Mouse (Mus musculus) MEL (cell line): ENCODE data around the gene Ntn5.

Experiments
- CTCF ChIP-seq, 3 experiments: IDR thresholded peaks in 2 of 3; conservative IDR thresholded peaks in 1 of 3; 2 replicates each; pipeline ENCODE4 v1.5.1; 2011 to 2012; ENCODE audit warnings: low read length in 3 of 3, low read depth in 2 of 3, mild to moderate bottlenecking in 2 of 3, improper control_type of control experiment in 1 of 3, inconsistent platforms in 1 of 3, mixed read lengths in 1 of 3, moderate library complexity in 1 of 3; ENCODE audit not compliant: control insufficient read depth in 1 of 3, insufficient read depth in 1 of 3, poor library complexity in 1 of 3, severe bottlenecking in 1 of 3
- EP300 ChIP-seq, 2 experiments: IDR thresholded peaks; 2 replicates each; pipeline ENCODE4 v1.6.1; 2011; ENCODE audit warnings: improper control_type of control experiment in 2 of 2, low read length in 2 of 2, low read depth in 1 of 2, mild to moderate bottlenecking in 1 of 2
- HCFC1 ChIP-seq: IDR thresholded peaks from 2 replicates; pipeline ENCODE4 v1.6.1; 2012; ENCODE audit warnings: low read depth, mild to moderate bottlenecking, inconsistent platforms, low read length, improper control_type of control experiment, moderate library complexity
- MAFK ChIP-seq: IDR thresholded peaks from 2 replicates; pipeline ENCODE4 v1.6.1; 2011; ENCODE audit warnings: low read depth, mild to moderate bottlenecking, low read length, improper control_type of control experiment, borderline replicate concordance
- MXI1 ChIP-seq: IDR thresholded peaks from 2 replicates; pipeline ENCODE4 v1.6.1; 2011; ENCODE audit warnings: mild to moderate bottlenecking, low read depth, low read length, improper control_type of control experiment
- POLR2A ChIP-seq, 2 experiments: IDR thresholded peaks; 2 replicates each; pipeline ENCODE4 v1.6.1; 2011 to 2012; ENCODE audit warnings: low read length in 2 of 2, mild to moderate bottlenecking in 2 of 2, control low read depth in 1 of 2, improper control_type of control experiment in 1 of 2, low read depth in 1 of 2, moderate library complexity in 1 of 2; ENCODE audit not compliant: control insufficient read depth in 1 of 2, insufficient read depth in 1 of 2, poor library complexity in 1 of 2
- POLR2AphosphoS5 ChIP-seq: IDR thresholded peaks from 2 replicates; pipeline ENCODE4 v1.6.1; 2012; ENCODE audit warnings: low read depth, borderline replicate concordance, mild to moderate bottlenecking, inconsistent platforms, low read length, moderate library complexity, mixed read lengths

DNA sequence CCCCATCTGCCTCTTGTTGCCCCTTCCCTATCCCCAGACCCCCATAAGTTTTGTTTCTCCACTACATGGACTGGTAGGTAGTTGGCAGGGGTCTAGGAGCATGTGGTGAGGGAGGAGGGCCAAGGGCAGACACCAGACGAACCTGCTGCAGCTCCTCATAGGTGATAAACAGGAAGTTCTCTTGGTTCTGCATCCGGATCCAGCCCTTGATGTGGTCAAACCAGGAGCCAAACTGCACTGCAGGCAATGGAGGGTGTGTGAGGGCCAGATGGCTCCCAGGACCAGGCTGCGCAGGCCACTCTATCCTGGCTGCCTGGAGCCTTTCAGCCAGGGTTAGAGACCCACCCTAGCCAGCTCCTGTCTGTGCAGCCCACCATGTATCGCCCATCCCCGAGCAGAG lies 49.7 kb downstream of the Ntn5 start:
- no peak for TF ChIP-seq POLR2AphosphoS5
- no peak for TF ChIP-seq MAFK
- TF ChIP-seq CTCF (IDR thresholded peaks at IDR 0.05 in 2 of 3, conservative IDR thresholded peaks at IDR 0.05 in 1 of 3; ENCODE audit: control insufficient read depth in 1 of 3, insufficient read depth in 1 of 3, low read depth in 2 of 3, low read length in 3 of 3, poor library complexity in 1 of 3, severe bottlenecking in 1 of 3) = no peak
- no peak for TF ChIP-seq POLR2A (IDR thresholded peaks at IDR 0.05; ENCODE audit: control insufficient read depth in 1 of 2, insufficient read depth in 1 of 2, low read depth in 1 of 2, low read length in 2 of 2, poor library complexity in 1 of 2)
- no peak for TF ChIP-seq EP300 (IDR thresholded peaks at IDR 0.05; ENCODE audit: low read depth in 1 of 2, low read length in 2 of 2)
- TF ChIP-seq HCFC1 = no peak
- TF ChIP-seq MXI1 = no peak
